Mouse (Mus musculus): ENCODE measurements around the gene Psmg3. TPM values are rescaled to one million over a fixed set of nuclear protein-coding genes. Genes with fewer than 3 reads are reported as not detected.

Psmg3 gene
- polyA plus RNA-seq, 1 experiment: 15.5 TPM

GRCm38 (mm10) chr5:139791227-139792158, 35.2 kb downstream of the Psmg3 start, which contains the start of gene Mafk:
Mafk (plus strand) TSS chr5:139791513.
- Histone ChIP-seq H3K4me3 (ENCODE audit: extremely low read depth, insufficient read depth, insufficient read length) (peak within 1 kb of the TSS; percentile 76), H3K27ac (ENCODE audit: insufficient read depth, low read length) (peak within 1 kb of the TSS; percentile 94), H3K4me1 (ENCODE audit: control insufficient read depth, insufficient read depth, insufficient read length) (peaks cover 36% of the 10 kb centered on the region), H3K36me3 (ENCODE audit: control insufficient read depth, insufficient read depth, low read length) (no peaks in the 10 kb centered on the region), H3K27me3 (ENCODE audit: control insufficient read depth, insufficient read depth, low read length) (no peaks in the 10 kb centered on the region)
- DNase-seq (ENCODE audit: low read depth in 1 of 2, low spot score in 2 of 2): peak; percentile 92 to 98
- WGBS: under 1% methylated on average over 92 of the region's 92 CpGs
- TF ChIP-seq POLR2A (IDR thresholded peaks at IDR 0.05; ENCODE audit: low read depth, low read length) (peak; percentile 87), CTCF (IDR thresholded peaks at IDR 0.05; ENCODE audit: extremely low read depth, insufficient read depth, insufficient read length, insufficient replicate concordance) (no peak)

DNA sequence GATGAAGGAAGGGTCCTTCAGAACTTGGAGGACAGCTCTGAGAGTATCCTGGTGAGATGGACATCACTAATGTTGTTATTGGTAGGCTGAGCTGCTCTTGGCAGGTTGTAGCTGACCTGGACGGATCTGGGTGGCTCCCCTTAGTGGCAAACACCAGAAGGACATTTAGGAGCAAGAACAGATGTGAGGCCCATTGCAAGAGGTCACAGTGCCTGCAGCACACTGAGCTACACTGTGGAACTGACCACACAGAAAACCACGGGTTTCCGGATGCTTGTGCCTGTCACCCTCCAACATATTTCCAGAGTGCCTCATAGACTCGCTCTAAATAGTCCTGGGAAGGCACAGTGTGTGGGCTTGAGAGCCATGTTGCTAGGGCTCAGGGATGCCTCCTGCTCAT, 37.2 kb downstream of the Psmg3 start:
- Histone ChIP-seq H3K4me3 (ENCODE audit: extremely low read depth, insufficient read depth, insufficient read length) (no peak overlapping the region), H3K36me3 (ENCODE audit: control insufficient read depth, insufficient read depth, low read length) (no peaks in the 10 kb centered on the region), H3K4me1 (ENCODE audit: control insufficient read depth, insufficient read depth, insufficient read length) (peaks cover 18% of the 10 kb centered on the region), H3K27ac (ENCODE audit: insufficient read depth, low read length) (no peak overlapping the region), H3K27me3 (ENCODE audit: control insufficient read depth, insufficient read depth, low read length) (no peaks in the 10 kb centered on the region)
- no peak for TF ChIP-seq CTCF (IDR thresholded peaks at IDR 0.05; ENCODE audit: extremely low read depth, insufficient read depth, insufficient read length, insufficient replicate concordance)
- no peak for TF ChIP-seq POLR2A (IDR thresholded peaks at IDR 0.05; ENCODE audit: low read depth, low read length)
- 38% methylated on average over 4 of the region's 4 CpGs for WGBS
- no peak for DNase-seq (ENCODE audit: low read depth in 1 of 2, low spot score in 2 of 2)

GRCm38 (mm10) chr5:139781406-139781805, 45.3 kb downstream of the Psmg3 start:
- 59% methylated on average over 8 of the region's 8 CpGs for WGBS
- Histone ChIP-seq H3K4me1 (ENCODE audit: control insufficient read depth, insufficient read depth, insufficient read length) (no peaks in the 10 kb centered on the region), H3K4me3 (ENCODE audit: extremely low read depth, insufficient read depth, insufficient read length) (no peak overlapping the region)

DNA sequence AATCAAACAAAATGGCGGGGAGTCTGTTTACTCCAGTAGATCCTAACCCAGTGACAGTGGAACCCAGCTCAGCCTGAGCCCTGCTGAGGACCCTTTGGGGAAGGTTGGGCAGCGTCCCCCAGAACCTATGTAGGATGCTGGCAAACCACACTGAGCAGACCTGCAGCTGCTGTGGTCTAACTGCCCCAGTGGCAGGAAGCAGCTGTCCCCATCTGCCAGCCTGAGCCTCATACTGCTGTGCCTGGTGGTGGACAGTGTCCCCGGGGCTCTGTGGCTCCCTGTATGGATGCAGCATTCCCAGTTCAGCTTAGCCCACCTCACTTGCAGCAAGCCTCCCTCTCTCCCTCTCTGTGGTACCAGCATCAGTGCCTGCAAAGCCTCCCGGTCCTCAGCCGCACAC, 49.7 kb downstream of the Psmg3 start:
- TF ChIP-seq POLR2A (IDR thresholded peaks at IDR 0.05; ENCODE audit: low read depth, low read length) (no peak), CTCF (IDR thresholded peaks at IDR 0.05; ENCODE audit: extremely low read depth, insufficient read depth, insufficient read length, insufficient replicate concordance) (no peak)
- H3K27me3 ChIP-seq (ENCODE audit: control insufficient read depth, insufficient read depth, low read length): no peaks in the 10 kb centered on the region
- H3K36me3 ChIP-seq (ENCODE audit: control insufficient read depth, insufficient read depth, low read length): peaks cover 7% of the 10 kb centered on the region
- no peak overlapping the region for H3K4me3 ChIP-seq (ENCODE audit: extremely low read depth, insufficient read depth, insufficient read length)
- H3K27ac ChIP-seq (ENCODE audit: insufficient read depth, low read length): no peak overlapping the region
- 17% methylated on average over 5 of the region's 5 CpGs for WGBS
- peaks cover 3% of the 10 kb centered on the region; the same call in 1 of the 2 replicates for H3K4me1 ChIP-seq (ENCODE audit: control insufficient read depth, insufficient read depth, insufficient read length)
- no peak for DNase-seq (ENCODE audit: low read depth in 1 of 2, low spot score in 2 of 2)

More at GRCm38 (mm10) chr5:139781406-139781805, 45.3 kb downstream of the Psmg3 start:
- no peaks in the 10 kb centered on the region for H3K36me3 ChIP-seq (ENCODE audit: control insufficient read depth, insufficient read depth, low read length)
- TF ChIP-seq CTCF (IDR thresholded peaks at IDR 0.05; ENCODE audit: extremely low read depth, insufficient read depth, insufficient read length, insufficient replicate concordance) (no peak), POLR2A (IDR thresholded peaks at IDR 0.05; ENCODE audit: low read depth, low read length) (no peak)
- no peak overlapping the region for H3K27ac ChIP-seq (ENCODE audit: insufficient read depth, low read length)
- DNase-seq (ENCODE audit: low read depth in 1 of 2, low spot score in 2 of 2): peak in 1 of 2 experiments; percentile 46
- H3K27me3 ChIP-seq (ENCODE audit: control insufficient read depth, insufficient read depth, low read length): no peaks in the 10 kb centered on the region

DNA sequence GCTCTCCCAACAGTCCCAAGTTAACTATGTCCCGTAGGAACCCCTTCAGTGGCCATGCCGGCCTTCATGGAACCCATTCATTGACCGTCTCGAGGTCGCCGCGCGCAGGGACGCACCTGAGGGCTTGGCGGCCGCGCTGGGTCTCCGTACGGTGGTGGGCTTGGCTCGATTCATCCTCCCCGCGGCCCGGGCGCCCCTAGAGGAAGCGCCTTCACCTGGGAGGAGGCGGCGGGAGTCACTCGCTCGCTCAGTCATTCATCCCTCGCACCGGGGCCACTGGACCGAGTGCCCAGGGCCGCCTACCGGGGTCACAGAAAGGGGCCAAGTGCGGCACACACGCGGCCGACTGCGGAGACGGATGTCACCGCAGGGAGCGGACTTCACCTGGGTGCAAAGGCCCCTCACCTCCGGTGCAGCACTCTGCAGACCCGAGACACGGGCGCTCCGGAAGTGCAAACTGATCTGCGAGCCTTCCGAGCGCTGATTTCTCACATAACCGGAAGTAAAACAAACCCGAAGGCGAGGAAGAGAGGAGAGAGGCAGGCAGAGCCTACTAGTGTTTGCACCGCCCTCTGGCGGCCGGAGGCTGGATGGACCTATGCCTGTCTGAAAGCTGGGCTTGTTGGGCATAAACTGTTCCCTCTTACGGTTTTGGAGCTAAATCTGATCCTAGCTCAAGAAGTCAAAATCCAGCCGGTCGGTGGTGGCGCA, 51.3 kb downstream of the Psmg3 start, which contains the start of gene Ints1:
Gene Ints1, minus strand, starts transcription at position 459 of the 711 bp plus-strand sequence.
- under 1% methylated on average over 55 of the region's 55 CpGs for WGBS
- peak within 1 kb of the TSS; percentile 82 for H3K4me3 ChIP-seq (ENCODE audit: extremely low read depth, insufficient read depth, insufficient read length)
- TF ChIP-seq CTCF (IDR thresholded peaks at IDR 0.05; ENCODE audit: extremely low read depth, insufficient read depth, insufficient read length, insufficient replicate concordance): peak; percentile 99
- peak; percentile 24; the same call in 1 of the 2 replicates for TF ChIP-seq POLR2A (IDR thresholded peaks at IDR 0.05; ENCODE audit: low read depth, low read length)
- H3K36me3 ChIP-seq (ENCODE audit: control insufficient read depth, insufficient read depth, low read length): peaks cover 23% of the 10 kb centered on the region
- peak; percentile 87 to 95 for DNase-seq (ENCODE audit: low read depth in 1 of 2, low spot score in 2 of 2)
- no peaks in the 10 kb centered on the region for H3K27me3 ChIP-seq (ENCODE audit: control insufficient read depth, insufficient read depth, low read length)
- no peak within 1 kb of the TSS for H3K27ac ChIP-seq (ENCODE audit: insufficient read depth, low read length)
- peaks cover 3% of the 10 kb centered on the region; the same call in 1 of the 2 replicates for H3K4me1 ChIP-seq (ENCODE audit: control insufficient read depth, insufficient read depth, insufficient read length)

Other genes with a start within 250 kb of the Psmg3 start
- 7.0 and 7.6 TPM in 2 replicates for gene Micall2, start 90.5 kb downstream of the Psmg3 start, polyA plus RNA-seq (2012; rRNA removed)
- gene Ints1, start 51.2 kb downstream of the Psmg3 start, polyA plus RNA-seq (2012; rRNA removed): 72.1 and 85.4 TPM in 2 replicates
- gene Mafk, start 35.4 kb downstream of the Psmg3 start, polyA plus RNA-seq (2012; rRNA removed): 26.8 and 29.7 TPM in 2 replicates
- 3.1 and 3.3 TPM in 2 replicates for gene Tmem184a, start 7.0 kb downstream of the Psmg3 start, polyA plus RNA-seq (2012; rRNA removed)
- not detected in 2 replicates for gene Gm26938, start 478 bp downstream of the Psmg3 start, polyA plus RNA-seq (2012; rRNA removed)
- gene Elfn1, start 81.1 kb upstream of the Psmg3 start, polyA plus RNA-seq (2012; rRNA removed): 0.20 and 0.40 TPM in 2 replicates

All from spleen, adult 2 months (tissue).